Mouse (Mus musculus) frontal cortex, adult (tissue): ENCODE measurements around the gene Crtc2.

Experiments
- ATAC-seq: cut with Nextera tagmentation; 2 replicates; pipeline ENCODE4 v1.9.2; 2017; ENCODE audit warnings: mild to moderate bottlenecking, moderate library complexity, mixed read lengths; ENCODE audit not compliant: low TSS enrichment

Crtc2 gene

DNA sequence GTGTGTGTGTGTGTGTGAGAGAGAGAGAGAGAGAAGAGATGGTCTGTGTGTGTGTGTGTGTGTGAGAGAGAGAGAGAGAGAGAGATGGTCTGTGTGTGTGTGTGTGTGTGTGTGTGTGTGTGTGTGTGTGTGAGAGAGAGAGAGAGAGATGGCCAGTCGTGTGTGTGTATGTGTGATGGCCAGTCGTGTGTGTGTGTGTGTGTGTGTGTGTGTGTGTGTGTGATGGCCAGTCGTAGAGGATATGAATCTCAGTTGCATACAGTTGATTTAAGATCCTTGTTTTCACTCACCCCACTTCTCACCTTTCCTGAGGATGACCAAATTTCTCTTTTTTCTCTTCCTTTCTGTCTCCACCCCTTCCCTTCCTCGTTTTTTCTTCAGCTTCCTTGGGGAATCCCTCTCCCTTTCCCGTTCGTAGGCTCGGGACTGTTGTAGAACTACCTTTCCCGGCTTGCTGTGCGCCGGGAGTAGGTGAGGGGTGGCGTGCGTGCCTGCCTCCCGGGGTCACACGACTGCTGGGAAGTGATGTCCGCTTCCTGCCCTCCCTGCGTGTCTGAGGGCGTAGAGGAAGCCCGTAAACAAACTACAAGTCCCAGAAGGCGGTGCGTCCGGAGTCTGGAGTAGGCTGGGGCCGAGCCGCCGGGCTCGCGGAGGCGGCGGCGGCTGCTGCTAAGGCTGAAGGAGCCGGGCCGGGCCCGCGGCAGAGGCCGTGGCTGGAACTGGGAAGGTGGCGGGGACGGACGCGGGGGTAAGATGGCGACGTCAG lies at the start of gene Crtc2:
Gene Crtc2, plus strand, starts transcription at position 511 of the 766 bp plus-strand sequence.
- peak; percentile 92 for ATAC-seq

- ATAC-seq = no peak
These were observed 49.4 kb upstream of the Crtc2 start for GRCm38 (mm10) chr3:90204582-90204981.

DNA sequence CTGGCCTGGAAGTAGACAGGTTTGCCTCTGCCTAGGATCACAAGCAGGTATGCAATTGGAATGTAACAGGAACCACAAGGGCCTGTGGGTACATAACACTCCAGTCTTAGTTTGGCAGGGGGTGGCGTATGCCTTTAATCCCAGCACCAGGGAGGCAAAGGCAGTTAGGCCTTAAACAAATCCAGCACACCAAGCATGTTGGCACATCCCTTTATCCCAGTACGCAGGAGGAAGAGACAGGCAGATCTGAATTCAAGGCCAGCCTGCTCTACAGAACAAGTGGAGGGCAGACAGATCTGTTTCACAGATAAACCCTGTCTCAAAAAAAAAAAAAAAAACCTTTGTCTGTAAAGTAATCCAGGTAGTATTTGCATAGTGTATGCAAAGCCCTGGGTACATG lies 45.3 kb upstream of the Crtc2 start:
- no peak for ATAC-seq

DNA sequence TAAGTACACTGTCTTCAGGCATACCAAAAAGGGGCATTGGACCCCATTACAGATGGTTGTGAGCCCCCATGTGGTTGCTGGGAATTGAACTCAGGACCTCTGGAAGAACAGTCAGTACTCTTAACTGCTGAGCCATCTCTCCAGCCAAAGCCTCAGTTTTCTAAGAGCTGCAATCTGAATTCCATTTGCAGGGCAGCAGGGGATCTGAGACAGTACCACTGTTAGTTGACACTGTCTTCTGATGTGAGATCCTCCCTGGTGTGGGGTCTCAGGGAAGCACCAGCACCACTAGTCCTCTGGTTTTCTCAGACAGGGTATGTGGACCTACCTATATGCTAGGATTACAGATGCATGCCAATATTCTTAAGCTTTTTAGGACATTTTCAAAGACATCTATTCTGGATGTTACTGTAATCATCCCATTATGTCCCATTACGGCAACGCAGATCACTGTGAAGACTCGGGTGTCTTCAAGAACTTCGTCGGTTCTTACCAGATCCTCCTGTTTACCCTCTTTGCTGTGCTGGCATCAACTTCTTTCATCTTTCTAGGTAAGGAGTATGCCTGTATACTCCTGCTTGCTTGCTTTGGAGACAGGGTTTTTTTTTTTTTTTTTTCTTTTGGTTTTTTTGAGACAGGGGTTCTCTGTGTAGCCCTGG lies 43.9 kb upstream of the Crtc2 start:
- ATAC-seq = no peak

DNA sequence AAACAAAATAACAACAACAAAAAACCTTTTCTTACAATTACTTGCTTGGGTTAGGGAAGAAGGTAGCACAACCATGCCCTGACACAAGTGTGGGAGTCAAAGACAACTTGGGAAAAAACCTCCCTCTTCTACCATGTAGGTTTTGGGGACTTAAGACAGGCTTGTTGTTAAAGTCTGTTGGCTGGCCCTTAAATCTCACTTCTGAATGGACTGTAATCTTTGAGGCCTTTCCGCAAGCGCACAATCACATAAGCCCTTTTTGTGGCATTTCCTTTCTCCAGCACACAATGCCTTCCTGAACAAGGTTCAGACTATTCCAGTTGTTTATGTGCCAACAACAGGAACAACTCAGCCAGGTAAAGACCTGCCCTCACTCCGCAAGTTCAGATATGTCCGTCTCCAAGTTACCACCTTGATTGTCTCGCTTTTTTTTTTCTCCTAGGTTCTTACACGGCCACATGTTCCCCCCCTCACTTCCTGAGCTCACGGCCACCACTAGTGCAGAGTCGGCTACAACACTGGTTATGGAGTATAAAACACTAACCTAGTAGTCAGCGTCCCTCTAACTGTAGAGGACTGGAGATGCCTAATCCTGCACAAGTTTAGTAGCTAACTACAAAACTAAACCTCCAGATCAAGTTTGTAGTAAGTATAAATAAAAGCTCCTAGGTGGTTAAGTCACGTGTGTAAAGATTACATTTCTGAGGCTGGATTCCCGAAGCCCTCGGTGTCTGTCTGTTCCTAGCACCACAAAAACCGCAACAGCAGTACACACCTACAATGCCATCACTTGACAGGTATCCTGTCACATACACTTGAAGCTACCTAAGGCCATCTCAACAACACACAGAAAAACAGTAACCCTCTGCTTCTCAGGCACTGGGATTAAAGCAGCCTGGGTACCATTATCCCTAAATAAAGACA lies 42.2 kb upstream of the Crtc2 start:
- ATAC-seq = no peak

GRCm38 (mm10) chr3:90212723-90213122 lies 41.2 kb upstream of the Crtc2 start:
- ATAC-seq = no peak

GRCm38 (mm10) chr3:90213377-90213866 lies 40.5 kb upstream of the Crtc2 start, which contains the start of the genes Rps27 and Rab13:
Gene Rps27, minus strand, starts transcription at chr3:90213651.
Gene Rab13, plus strand, starts transcription at chr3:90213695.
- ATAC-seq = peak; percentile 95

GRCm38 (mm10) chr3:90213956-90214684 lies 39.8 kb upstream of the Crtc2 start:
- peak; percentile 56; the same call in 1 of the 2 replicates for ATAC-seq

GRCm38 (mm10) chr3:90215825-90216380 lies 38.1 kb upstream of the Crtc2 start:
- ATAC-seq = no peak

GRCm38 (mm10) chr3:90220088-90220487 lies 33.9 kb upstream of the Crtc2 start:
- peak; percentile 78 for ATAC-seq

- ATAC-seq = peak; percentile 71; the same call in 1 of the 2 replicates
These were observed 33.4 kb upstream of the Crtc2 start for GRCm38 (mm10) chr3:90220531-90220951.

DNA sequence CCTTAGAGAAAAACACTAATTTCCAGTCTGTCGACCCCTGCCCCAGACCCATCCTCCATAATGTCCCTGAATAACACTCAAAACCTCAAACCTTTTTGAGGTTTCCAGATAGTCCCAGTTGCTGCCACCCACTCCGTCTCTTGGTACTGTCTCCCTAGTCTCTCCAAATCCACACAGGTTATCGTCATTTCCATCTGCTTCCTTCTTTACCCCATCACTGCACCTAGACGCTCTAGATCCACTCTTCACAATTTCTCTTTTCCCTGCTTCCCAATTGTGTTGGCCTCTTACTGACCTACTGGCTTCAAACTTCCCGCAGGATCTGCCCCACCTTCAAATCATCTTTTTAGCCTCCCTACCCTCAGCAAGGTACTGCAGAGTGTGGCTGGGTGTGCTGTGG lies 32.8 kb upstream of the Crtc2 start:
- no peak for ATAC-seq

DNA sequence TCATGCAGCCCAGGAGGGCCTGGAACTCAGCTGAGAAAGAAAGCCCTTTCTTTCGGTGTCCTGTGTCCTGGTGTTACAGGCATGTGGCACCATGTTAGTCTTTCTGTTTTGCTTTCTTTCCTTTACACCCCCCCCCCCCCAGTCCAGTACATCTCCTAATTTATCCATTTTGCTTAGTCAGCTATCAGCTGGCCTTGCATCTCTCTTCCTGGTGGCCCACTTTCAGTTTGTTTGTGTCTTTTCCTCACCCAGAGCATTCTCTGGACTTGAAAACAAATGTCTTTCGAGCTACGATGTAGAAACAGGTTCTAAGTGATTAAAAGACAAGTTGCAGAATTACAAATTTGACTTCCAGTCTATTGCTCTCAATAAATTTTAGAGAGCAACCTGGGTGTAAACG lies 31.5 kb upstream of the Crtc2 start:
- no peak for ATAC-seq

DNA sequence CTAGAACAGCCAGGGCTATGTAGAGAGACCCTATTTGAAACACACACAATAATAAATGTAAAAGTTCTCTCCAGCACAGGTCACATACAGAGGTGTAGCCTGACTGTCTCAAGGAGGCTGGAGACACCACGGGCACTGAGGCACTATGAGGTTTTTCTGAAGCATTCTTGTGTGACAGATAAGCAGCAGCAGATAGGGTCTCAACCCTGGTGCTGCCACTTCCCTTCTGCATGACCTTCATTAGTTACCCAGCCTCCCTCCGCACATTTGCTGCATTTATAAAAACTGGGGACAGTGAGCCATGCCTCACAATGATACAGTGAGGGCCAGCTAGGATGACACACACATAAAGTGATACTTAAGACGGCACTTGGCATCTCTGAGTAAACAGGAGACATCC lies 31.0 kb upstream of the Crtc2 start:
- ATAC-seq = no peak

GRCm38 (mm10) chr3:90224331-90224730 lies 29.6 kb upstream of the Crtc2 start:
- ATAC-seq = no peak

- ATAC-seq = no peak; the same call in 1 of the 2 replicates
These were observed 22.9 kb upstream of the Crtc2 start for GRCm38 (mm10) chr3:90231075-90231474.

DNA sequence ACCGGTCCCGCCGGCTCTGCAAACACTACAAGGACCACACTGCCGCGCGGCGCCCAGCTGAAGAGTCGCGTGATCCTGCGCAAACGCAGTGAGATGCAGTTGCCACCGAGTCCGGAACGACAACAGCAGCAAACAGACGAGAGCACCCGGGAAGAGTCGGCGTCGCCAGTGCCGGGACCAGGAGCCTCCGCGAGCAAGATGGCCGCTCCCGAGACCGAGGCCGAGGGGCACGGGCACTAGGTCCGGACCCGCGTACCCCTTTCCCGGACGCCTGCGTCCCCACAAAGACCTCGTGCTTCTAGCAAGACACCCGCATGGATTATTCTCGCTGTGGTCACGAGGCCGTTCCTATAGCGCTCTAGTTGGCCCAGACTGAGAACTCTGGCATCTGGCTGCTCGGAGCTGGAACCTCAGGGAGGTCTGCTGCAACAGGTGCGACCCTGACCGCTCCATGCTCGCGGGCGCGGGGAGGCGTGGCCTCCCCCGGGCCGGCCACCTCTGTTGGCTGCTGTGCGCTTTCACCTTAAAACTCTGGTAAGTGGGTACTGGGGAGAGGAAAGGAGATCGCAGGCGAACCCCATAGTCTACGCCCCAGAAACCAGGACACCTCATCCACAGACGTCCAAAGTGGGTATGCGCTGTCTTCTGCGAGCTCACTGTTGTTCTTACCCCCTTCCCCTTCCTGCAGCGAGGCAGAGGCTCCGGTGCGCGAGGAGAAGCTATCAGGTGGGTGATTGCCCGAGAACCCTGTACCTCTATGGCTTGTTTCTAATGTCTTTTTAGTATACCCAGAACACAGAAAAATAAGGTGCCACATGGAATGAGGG lies 22.2 kb upstream of the Crtc2 start, which contains the start of gene Jtb:
Gene Jtb, plus strand, starts transcription at position 91 of the 827 bp plus-strand sequence.
- ATAC-seq = peak; percentile 99

GRCm38 (mm10) chr3:90241251-90241650 lies 12.7 kb upstream of the Crtc2 start:
- ATAC-seq = no peak

DNA sequence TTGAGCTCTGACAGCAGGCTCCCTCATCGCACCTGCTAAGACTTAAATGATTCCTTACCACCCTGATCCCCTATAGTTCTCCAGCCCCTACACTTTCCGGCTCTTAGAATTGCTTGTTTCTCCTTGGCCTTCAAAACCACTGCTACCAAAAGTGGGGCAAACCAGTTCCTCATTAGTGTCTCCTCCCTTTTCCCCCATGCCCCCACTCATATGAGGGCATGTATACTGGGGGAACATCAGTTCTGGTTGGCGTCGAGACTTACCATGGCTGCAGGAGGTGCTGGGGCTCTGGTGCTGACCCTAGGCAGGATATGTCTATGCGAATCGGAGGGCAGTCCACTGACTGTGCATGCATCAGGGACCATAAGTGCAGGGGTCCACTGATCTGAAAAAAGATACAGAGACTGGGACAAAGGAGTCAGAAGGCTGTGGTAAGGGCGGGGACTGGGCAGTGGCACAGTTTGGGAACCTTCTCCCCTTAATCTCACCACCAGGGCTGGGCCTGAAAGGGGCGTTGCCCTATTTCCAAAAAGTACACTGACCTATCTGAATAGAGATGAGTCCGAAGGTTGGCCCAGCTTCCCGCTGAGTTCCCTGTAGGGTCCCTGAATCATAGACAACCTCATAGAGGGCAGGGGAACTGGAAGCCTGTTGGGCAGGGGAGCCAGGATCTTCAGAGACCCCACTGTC lies 12.1 kb upstream of the Crtc2 start:
- no peak for ATAC-seq
